22 mouse cellular contexts compared by ENCODE assay signal in the genomic region with DNA sequence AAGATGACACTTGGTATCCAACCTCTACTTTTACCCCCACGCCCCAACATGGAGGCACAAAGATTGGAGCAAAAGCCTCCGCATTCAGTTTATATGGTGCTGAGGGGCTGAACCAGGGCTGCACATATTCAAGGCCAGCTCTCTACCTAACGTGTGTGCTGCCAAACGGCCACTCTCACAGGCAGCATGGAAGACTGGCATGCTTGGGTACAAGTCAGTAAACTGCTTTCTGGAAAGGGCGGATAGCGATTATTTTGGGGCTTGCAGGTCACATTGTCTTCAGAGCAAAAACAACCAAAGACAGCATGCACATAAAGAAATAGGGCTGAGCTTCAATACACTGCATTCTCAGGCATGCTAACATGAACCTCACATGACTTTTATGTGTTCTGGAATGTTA. TPM values are rescaled to one million over a fixed set of nuclear protein-coding genes. Genes with fewer than 3 reads are reported as not detected.
DNase-seq lines count a peak whose midpoint lies in the region; ATAC-seq lines count a peak whose summit lies in the region.
"Had no signal": no experiment of that assay in that cellular context is flagged by ENCODE, and none has a peak within 500 bp of the region (broad histone marks: within the 10 kb centered on the region; RNA-seq: fewer than 3 reads in every experiment).

No protein-coding gene starts in this region.

- H3K27me3 ChIP-seq in forebrain, embryonic 10.5 days (ENCODE audit: poor library complexity, severe bottlenecking) = no peaks in the 10 kb centered on the region
- no peaks in the 10 kb centered on the region for H3K27me3 ChIP-seq in forebrain, embryonic 12.5 days
- H3K27me3 ChIP-seq in embryonic facial prominence, embryonic 10.5 days (replicated peaks; ENCODE audit: low read depth, poor library complexity, severe bottlenecking) = no peaks in the 10 kb centered on the region
- no peaks in the 10 kb centered on the region for H3K27me3 ChIP-seq in embryonic facial prominence, embryonic 14.5 days (replicated peaks; ENCODE audit: control insufficient read depth, insufficient read depth, low read length)
- H3K27me3 ChIP-seq in limb, embryonic 13.5 days = no peaks in the 10 kb centered on the region
- H3K27me3 ChIP-seq in hindbrain, embryonic 13.5 days = no peaks in the 10 kb centered on the region
- H3K27me3 ChIP-seq: forebrain, embryonic 13.5 days; hindbrain, embryonic 15.5 days had no signal

- DNase-seq in forebrain, embryonic 10.5 days (ENCODE audit: extremely low spot score, low spot score) = no peak
- no peak for DNase-seq in embryonic facial prominence, embryonic 10.5 days (ENCODE audit: low spot score)
- DNase-seq in embryonic facial prominence, embryonic 14.5 days (ENCODE audit: low spot score) = no peak
- DNase-seq: adrenal gland, adult 8-10 months; adrenal gland, postnatal 36 days; B cell, adult 2 months; cerebellum, adult 2 months; cerebellum, postnatal 10 days; forebrain, postnatal 0 days; gastrocnemius, postnatal 14 days; heart, postnatal 10 days; heart, postnatal 4 days had no signal

- no peak for ATAC-seq in forebrain, embryonic 12.5 days (ENCODE audit: low FRiP score)
- ATAC-seq in embryonic facial prominence, embryonic 14.5 days (ENCODE audit: low read depth) = no peak
- no peak for ATAC-seq in limb, embryonic 13.5 days (ENCODE audit: low FRiP score, low read depth)
- no peak for ATAC-seq in monocyte, adult 5-6 weeks (replicated peaks; ENCODE audit: insufficient number of reproducible peaks, low FRiP score, low TSS enrichment, poor library complexity, severe bottlenecking)
- no peak for ATAC-seq in hindbrain, embryonic 13.5 days (ENCODE audit: low FRiP score)
- ATAC-seq: CD4-positive, CD25-positive, alpha-beta regulatory T cell, adult 4 months; forebrain, embryonic 13.5 days; forebrain, postnatal 0 days; intestine, embryonic 16.5 days had no signal

- no peak overlapping the region for H3K9ac ChIP-seq in forebrain, embryonic 12.5 days
- H3K9ac ChIP-seq in embryonic facial prominence, embryonic 14.5 days (ENCODE audit: low read depth, low read length) = no peak overlapping the region
- H3K9ac ChIP-seq in limb, embryonic 13.5 days = no peak overlapping the region
- no peak overlapping the region for H3K9ac ChIP-seq in hindbrain, embryonic 13.5 days
- H3K9ac ChIP-seq: forebrain, embryonic 13.5 days; forebrain, postnatal 0 days; hindbrain, embryonic 15.5 days had no signal

- no peak overlapping the region for H3K4me2 ChIP-seq in forebrain, embryonic 12.5 days
- no peak overlapping the region for H3K4me2 ChIP-seq in embryonic facial prominence, embryonic 14.5 days (ENCODE audit: low read depth, low read length)
- H3K4me2 ChIP-seq in limb, embryonic 13.5 days (replicated peaks) = no peak overlapping the region
- no peak overlapping the region for H3K4me2 ChIP-seq in hindbrain, embryonic 13.5 days
- H3K4me2 ChIP-seq: forebrain, embryonic 13.5 days; hindbrain, embryonic 15.5 days had no signal

- H3K4me1 ChIP-seq in forebrain, embryonic 10.5 days = peaks cover 44% of the 10 kb centered on the region
- peaks cover 38% of the 10 kb centered on the region for H3K4me1 ChIP-seq in forebrain, embryonic 12.5 days
- peaks cover 47% of the 10 kb centered on the region for H3K4me1 ChIP-seq in embryonic facial prominence, embryonic 10.5 days
- peaks cover 26% of the 10 kb centered on the region for H3K4me1 ChIP-seq in embryonic facial prominence, embryonic 14.5 days (ENCODE audit: control insufficient read depth, insufficient read depth, low read length)
- peaks cover 40% of the 10 kb centered on the region for H3K4me1 ChIP-seq in limb, embryonic 13.5 days
- peaks cover 32% of the 10 kb centered on the region for H3K4me1 ChIP-seq in hindbrain, embryonic 13.5 days (replicated peaks)

- peak overlapping the region; percentile 35; the same call in 1 of the 2 replicates for H3K27ac ChIP-seq in forebrain, embryonic 10.5 days
- H3K27ac ChIP-seq in forebrain, embryonic 12.5 days = no peak overlapping the region
- peak overlapping the region; percentile 74 for H3K27ac ChIP-seq in embryonic facial prominence, embryonic 10.5 days (replicated peaks)
- peak overlapping the region; percentile 28 for H3K27ac ChIP-seq in embryonic facial prominence, embryonic 14.5 days (replicated peaks; ENCODE audit: low read depth, low read length)
- H3K27ac ChIP-seq in limb, embryonic 13.5 days = peak overlapping the region; percentile 61; the same call in 1 of the 2 replicates
- no peak overlapping the region for H3K27ac ChIP-seq in hindbrain, embryonic 13.5 days
- H3K27ac ChIP-seq: forebrain, embryonic 13.5 days; heart, embryonic 10.5 days; hindbrain, embryonic 15.5 days had no signal

- no peak overlapping the region for H3K4me3 ChIP-seq in forebrain, embryonic 10.5 days
- H3K4me3 ChIP-seq in forebrain, embryonic 12.5 days (replicated peaks) = no peak overlapping the region
- H3K4me3 ChIP-seq in embryonic facial prominence, embryonic 10.5 days = no peak overlapping the region
- no peak overlapping the region for H3K4me3 ChIP-seq in embryonic facial prominence, embryonic 14.5 days (ENCODE audit: low read depth, low read length)
- no peak overlapping the region for H3K4me3 ChIP-seq in limb, embryonic 13.5 days
- H3K4me3 ChIP-seq in hindbrain, embryonic 13.5 days = no peak overlapping the region
- H3K4me3 ChIP-seq: forebrain, embryonic 13.5 days; heart, embryonic 10.5 days; hindbrain, embryonic 15.5 days had no signal

- H3K36me3 ChIP-seq in forebrain, embryonic 10.5 days (replicated peaks) = no peaks in the 10 kb centered on the region
- H3K36me3 ChIP-seq in forebrain, embryonic 12.5 days (replicated peaks) = no peaks in the 10 kb centered on the region
- H3K36me3 ChIP-seq in embryonic facial prominence, embryonic 10.5 days (replicated peaks) = no peaks in the 10 kb centered on the region
- no peaks in the 10 kb centered on the region for H3K36me3 ChIP-seq in embryonic facial prominence, embryonic 14.5 days (ENCODE audit: control insufficient read depth, insufficient read depth, low read length)
- H3K36me3 ChIP-seq in limb, embryonic 13.5 days = no peaks in the 10 kb centered on the region
- H3K36me3 ChIP-seq in hindbrain, embryonic 13.5 days = no peaks in the 10 kb centered on the region
- H3K36me3 ChIP-seq: G1E; heart, embryonic 10.5 days; hindbrain, embryonic 15.5 days had no signal

- 83% methylated on average over 6 of the region's 6 CpGs for WGBS in forebrain, embryonic 10.5 days
- WGBS in forebrain, embryonic 12.5 days = 70% methylated on average over 6 of the region's 6 CpGs
- 75% methylated on average over 6 of the region's 6 CpGs for WGBS in embryonic facial prominence, embryonic 10.5 days
- WGBS in embryonic facial prominence, embryonic 14.5 days = 66% methylated on average over 6 of the region's 6 CpGs
- WGBS in limb, embryonic 13.5 days = 68% methylated on average over 6 of the region's 6 CpGs
- 79% methylated on average over 6 of the region's 6 CpGs for WGBS in hindbrain, embryonic 13.5 days

- no peaks in the 10 kb centered on the region for H3K9me3 ChIP-seq in forebrain, embryonic 10.5 days
- no peaks in the 10 kb centered on the region for H3K9me3 ChIP-seq in forebrain, embryonic 12.5 days
- H3K9me3 ChIP-seq in embryonic facial prominence, embryonic 10.5 days = no peaks in the 10 kb centered on the region
- H3K9me3 ChIP-seq in embryonic facial prominence, embryonic 14.5 days (ENCODE audit: control insufficient read depth, low read length) = no peaks in the 10 kb centered on the region
- no peaks in the 10 kb centered on the region for H3K9me3 ChIP-seq in limb, embryonic 13.5 days
- H3K9me3 ChIP-seq in hindbrain, embryonic 13.5 days = no peaks in the 10 kb centered on the region
- H3K9me3 ChIP-seq: forebrain, embryonic 13.5 days; G1E; heart, embryonic 10.5 days; hindbrain, embryonic 15.5 days had no signal

RNA-seq across cellular contexts. Expression of gene Bcl9, which starts 44.8 kb away (rescaled TPM):
- 51.4 and 52.7 TPM in 2 replicates for polyA plus RNA-seq in forebrain, embryonic 10.5 days (2016; fragmentation: Nextera tagmentation; extraction: Ambion mirVana)
- polyA plus RNA-seq in forebrain, embryonic 12.5 days (2016; fragmentation: Nextera tagmentation; extraction: Ambion mirVana) = 82.8 and 91.9 TPM in 2 replicates
- 60.9 and 73.5 TPM in 2 replicates for polyA plus RNA-seq in embryonic facial prominence, embryonic 10.5 days (2016; fragmentation: Nextera tagmentation; extraction: Ambion mirVana)
- polyA plus RNA-seq in embryonic facial prominence, embryonic 14.5 days (2014; fragmentation: Nextera tagmentation; extraction: Ambion mirVana) = 36.0 and 39.4 TPM in 2 replicates
- 97.4 and 102 TPM in 2 replicates for polyA plus RNA-seq in limb, embryonic 13.5 days (2015; fragmentation: Nextera tagmentation; extraction: Ambion mirVana)
- total RNA-seq in monocyte, adult 5-6 weeks (2017) = 1.3 to 8.7 TPM (median 3.9 TPM) in 3 replicates
- polyA plus RNA-seq in hindbrain, embryonic 13.5 days (2015; fragmentation: Nextera tagmentation; extraction: Ambion mirVana) = 86.4 and 89.0 TPM in 2 replicates

Comparison
In these comparisons a context has a peak if more than half of its experiments do, and no peak if none do; other contexts are left out.
1. H3K27ac ChIP-seq: peak in forebrain, embryonic 10.5 days (single experiment), embryonic facial prominence, embryonic 10.5 days (single experiment), embryonic facial prominence, embryonic 14.5 days (single experiment) and limb, embryonic 13.5 days (single experiment); none in forebrain, embryonic 12.5 days (single experiment) and hindbrain, embryonic 13.5 days (single experiment).